Mouse (Mus musculus) stomach, embryonic 14.5 days (tissue): ENCODE results near the gene Celf1. TPM values are rescaled to one million over a fixed set of nuclear protein-coding genes. Genes with fewer than 3 reads are reported as not detected.
"Not testable (repeated sequence)": the region's sequence is repeated elsewhere in the genome, so short reads cannot be mapped to it uniquely, and the experiment has no call there.

Experiments
- ATAC-seq: fragments of 200-750 bp; cut with Nextera tagmentation; 2 replicates; pipeline ENCODE4 v1.8.0; 2017; ENCODE audit warnings: low read depth, moderate TSS enrichment; ENCODE audit not compliant: insufficient number of reproducible peaks, insufficient read depth, low FRiP score
- H3K27ac ChIP-seq: fragments of 300-500 bp; sonication (generic); 2 replicates; pipeline ENCODE4 v1.5.1; 2014; ENCODE audit warnings: mild to moderate bottlenecking, low read length, moderate library complexity, mixed read lengths
- H3K27me3 ChIP-seq: fragments of 300-500 bp; sonication (generic); 2 replicates; pipeline ENCODE4 v1.6.1; 2014; ENCODE audit warnings: low read length, control low read depth, mixed read lengths; ENCODE audit not compliant: control insufficient read depth, insufficient read depth
- H3K36me3 ChIP-seq: fragments of 300-500 bp; sonication (generic); 2 replicates; pipeline ENCODE4 v1.6.1; 2014; ENCODE audit warnings: mild to moderate bottlenecking, control low read depth, low read length, moderate library complexity, mixed read lengths; ENCODE audit not compliant: control insufficient read depth, insufficient read depth
- H3K4me1 ChIP-seq: fragments of 300-500 bp; sonication (generic); 2 replicates; pipeline ENCODE4 v1.6.1; 2014; ENCODE audit warnings: low read length, control low read depth, mixed read lengths; ENCODE audit not compliant: control insufficient read depth, insufficient read depth
- H3K4me2 ChIP-seq: fragments of 300-500 bp; sonication (generic); replicated peaks from 2 replicates; pipeline ENCODE4 v1.6.1; 2014; ENCODE audit warnings: low read depth, low read length, control low read depth
- H3K4me3 ChIP-seq: fragments of 300-500 bp; sonication (generic); 2 replicates; pipeline ENCODE4 v1.5.1; 2014; ENCODE audit warnings: low read depth, low read length, control low read depth
- H3K9ac ChIP-seq: fragments of 300-500 bp; sonication (generic); replicated peaks from 2 replicates; pipeline ENCODE4 v1.6.1; 2014; ENCODE audit warnings: low read depth, mild to moderate bottlenecking, control low read depth, low read length, moderate library complexity, mixed read lengths
- H3K9me3 ChIP-seq: fragments of 300-500 bp; sonication (generic); 2 replicates; pipeline ENCODE4 v1.6.1; 2016; ENCODE audit warnings: low read depth, low read length, control low read depth; ENCODE audit not compliant: control insufficient read depth
- WGBS: fragments of 180-500 bp; shearing (Covaris S2); extraction: QIAGEN DNeasy Blood & Tissue Kit; methylation state at CpG from one replicate; pipeline ENCODE4 v1.1.7; 2014; 5-methylcytosine and 5-hydroxymethylcytosine counted together
- polyA plus RNA-seq: library from polyadenylated mRNA; unstranded; fragments of >200 nt; fragmentation: Nextera tagmentation; extraction: Ambion mirVana; gene quantifications from 2 replicates; pipeline ENCODE4 v1.2.1, GENCODE M21; 2014

Gene Celf1
- polyA plus RNA-seq, 1 experiment from 2014 or later = 75.1 TPM

DNA sequence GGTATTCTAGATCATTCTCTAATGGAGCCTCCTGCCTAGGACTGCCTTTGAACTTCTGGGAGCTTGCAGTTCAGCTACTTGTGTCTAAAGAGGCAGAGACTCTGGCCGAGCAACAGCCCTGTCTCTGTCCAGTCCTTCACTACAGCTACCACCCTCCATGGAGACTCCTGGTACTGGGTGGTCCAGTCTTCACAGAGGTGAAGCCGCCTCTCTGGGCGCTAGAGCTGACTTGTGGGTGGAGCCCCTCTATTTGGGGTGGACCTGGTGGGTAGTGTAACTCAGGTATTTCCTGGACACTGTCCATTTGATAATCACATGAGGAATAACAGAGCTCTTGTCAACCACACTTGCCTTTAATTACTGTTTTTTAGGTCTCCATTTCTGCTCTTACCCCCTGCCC lies 79.7 kb downstream of the Celf1 start:
- Histone ChIP-seq H3K4me1 (no peaks in the 10 kb centered on the region), H3K36me3 (peaks cover 37% of the 10 kb centered on the region), H3K9me3 (no peaks in the 10 kb centered on the region), H3K27ac (no peak overlapping the region), H3K4me3 (no peak overlapping the region), H3K27me3 (no peaks in the 10 kb centered on the region), H3K4me2 (no peak overlapping the region), H3K9ac (no peak overlapping the region)
- ATAC-seq = no peak
- 90% methylated on average over 3 of the region's 3 CpGs for WGBS

GRCm38 (mm10) chr2:91022266-91022665 lies 82.1 kb downstream of the Celf1 start:
- H3K27me3 ChIP-seq, H3K27ac ChIP-seq, H3K4me2 ChIP-seq, H3K9me3 ChIP-seq, H3K4me1 ChIP-seq, ATAC-seq, H3K4me3 ChIP-seq, H3K9ac ChIP-seq: not testable (repeated sequence)
- 97% methylated on average over 7 of the region's 7 CpGs for WGBS
- H3K36me3 ChIP-seq = peaks cover 18% of the 10 kb centered on the region; the same call in 1 of the 2 replicates

GRCm38 (mm10) chr2:91023131-91023530 lies 82.9 kb downstream of the Celf1 start:
- no peak overlapping the region for H3K4me3 ChIP-seq
- H3K9me3 ChIP-seq = no peaks in the 10 kb centered on the region
- no peak overlapping the region for H3K9ac ChIP-seq
- no peak overlapping the region for H3K27ac ChIP-seq
- H3K4me1 ChIP-seq = no peaks in the 10 kb centered on the region
- H3K36me3 ChIP-seq = peaks cover 13% of the 10 kb centered on the region; the same call in 1 of the 2 replicates
- H3K4me2 ChIP-seq = no peak overlapping the region
- 70% methylated on average over 2 of the region's 2 CpGs for WGBS
- no peak for ATAC-seq
- H3K27me3 ChIP-seq = no peaks in the 10 kb centered on the region

DNA sequence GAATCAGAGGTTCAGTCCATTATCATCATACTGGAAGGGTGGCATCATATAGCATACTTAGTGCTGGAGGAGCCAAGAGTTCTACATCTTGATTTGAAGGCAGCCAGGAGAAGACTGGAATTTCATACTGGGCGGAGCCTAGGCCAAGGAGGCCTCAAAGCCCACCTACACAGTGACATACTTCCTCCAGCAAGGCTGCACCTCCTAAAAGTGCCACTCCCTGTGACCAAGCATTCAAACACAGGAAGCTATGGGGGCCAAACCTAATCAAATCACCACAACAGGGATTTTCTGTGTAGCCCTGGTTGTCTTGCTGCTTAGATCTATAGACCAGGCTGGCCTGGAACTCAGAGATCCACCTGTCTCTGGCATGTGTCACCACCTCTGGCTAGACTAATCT lies 83.8 kb downstream of the Celf1 start:
- no peak for ATAC-seq
- no peaks in the 10 kb centered on the region for H3K4me1 ChIP-seq
- no peak overlapping the region for H3K27ac ChIP-seq
- no peak overlapping the region for H3K4me3 ChIP-seq
- WGBS = 86% methylated on average over 1 of the region's 1 CpGs
- H3K27me3 ChIP-seq = no peaks in the 10 kb centered on the region
- H3K4me2 ChIP-seq = no peak overlapping the region
- peaks cover 10% of the 10 kb centered on the region; the same call in 1 of the 2 replicates for H3K36me3 ChIP-seq
- no peak overlapping the region for H3K9ac ChIP-seq
- H3K9me3 ChIP-seq = no peaks in the 10 kb centered on the region

DNA sequence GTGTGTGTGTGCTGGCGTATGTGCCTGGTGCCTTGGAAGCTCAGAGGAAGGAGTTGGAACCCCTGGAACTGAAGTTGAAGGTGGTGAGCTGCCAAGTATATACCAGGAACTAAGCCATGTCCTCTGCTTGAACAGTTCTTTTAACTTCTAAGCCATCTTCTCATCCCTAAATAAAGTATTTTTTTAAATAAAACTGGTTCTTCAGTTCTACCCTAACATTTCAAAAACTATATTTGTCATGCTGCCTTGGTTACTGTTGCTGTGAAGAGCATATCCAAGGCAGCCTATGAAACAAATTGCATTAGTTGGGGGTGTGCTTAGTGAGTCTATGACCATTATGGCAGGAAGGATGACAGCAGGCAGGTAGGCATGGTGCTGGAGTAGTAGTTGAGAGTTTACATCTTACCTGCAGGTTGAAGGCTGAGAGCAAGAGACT lies 84.9 kb downstream of the Celf1 start:
- Histone ChIP-seq H3K9ac (no peak overlapping the region), H3K9me3 (no peaks in the 10 kb centered on the region), H3K36me3 (peaks cover 7% of the 10 kb centered on the region; the same call in 1 of the 2 replicates), H3K27ac (no peak overlapping the region), H3K27me3 (no peaks in the 10 kb centered on the region), H3K4me3 (no peak overlapping the region), H3K4me1 (no peaks in the 10 kb centered on the region), H3K4me2 (no peak overlapping the region)
- WGBS = 82% methylated on average over 1 of the region's 1 CpGs
- ATAC-seq = no peak

DNA sequence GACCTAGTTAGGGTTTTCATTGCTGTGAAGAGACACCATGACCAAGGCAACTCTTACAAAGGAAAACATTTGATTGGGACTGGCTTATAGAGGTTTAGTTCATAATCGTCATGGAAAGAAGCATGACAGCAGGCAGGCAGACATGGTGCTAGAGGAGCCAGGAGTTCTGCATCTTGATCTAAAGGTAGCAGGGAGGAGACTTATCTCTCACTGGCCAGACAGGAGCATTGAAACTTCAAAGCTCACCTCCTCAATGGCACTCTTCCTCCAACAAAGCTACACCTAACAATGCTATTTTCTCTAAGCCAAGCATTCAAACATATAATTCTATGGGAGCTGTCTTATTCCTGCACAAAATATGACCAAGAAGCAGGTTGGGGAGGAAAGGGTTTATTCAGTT lies 86.3 kb downstream of the Celf1 start:
- H3K9me3 ChIP-seq = no peaks in the 10 kb centered on the region
- no peak overlapping the region for H3K4me2 ChIP-seq
- ATAC-seq = no peak
- WGBS = 81% methylated on average over 1 of the region's 1 CpGs
- H3K36me3 ChIP-seq = no peaks in the 10 kb centered on the region
- H3K27ac ChIP-seq = no peak overlapping the region
- no peaks in the 10 kb centered on the region for H3K27me3 ChIP-seq
- H3K4me1 ChIP-seq = no peaks in the 10 kb centered on the region
- no peak overlapping the region for H3K4me3 ChIP-seq
- H3K9ac ChIP-seq = no peak overlapping the region

DNA sequence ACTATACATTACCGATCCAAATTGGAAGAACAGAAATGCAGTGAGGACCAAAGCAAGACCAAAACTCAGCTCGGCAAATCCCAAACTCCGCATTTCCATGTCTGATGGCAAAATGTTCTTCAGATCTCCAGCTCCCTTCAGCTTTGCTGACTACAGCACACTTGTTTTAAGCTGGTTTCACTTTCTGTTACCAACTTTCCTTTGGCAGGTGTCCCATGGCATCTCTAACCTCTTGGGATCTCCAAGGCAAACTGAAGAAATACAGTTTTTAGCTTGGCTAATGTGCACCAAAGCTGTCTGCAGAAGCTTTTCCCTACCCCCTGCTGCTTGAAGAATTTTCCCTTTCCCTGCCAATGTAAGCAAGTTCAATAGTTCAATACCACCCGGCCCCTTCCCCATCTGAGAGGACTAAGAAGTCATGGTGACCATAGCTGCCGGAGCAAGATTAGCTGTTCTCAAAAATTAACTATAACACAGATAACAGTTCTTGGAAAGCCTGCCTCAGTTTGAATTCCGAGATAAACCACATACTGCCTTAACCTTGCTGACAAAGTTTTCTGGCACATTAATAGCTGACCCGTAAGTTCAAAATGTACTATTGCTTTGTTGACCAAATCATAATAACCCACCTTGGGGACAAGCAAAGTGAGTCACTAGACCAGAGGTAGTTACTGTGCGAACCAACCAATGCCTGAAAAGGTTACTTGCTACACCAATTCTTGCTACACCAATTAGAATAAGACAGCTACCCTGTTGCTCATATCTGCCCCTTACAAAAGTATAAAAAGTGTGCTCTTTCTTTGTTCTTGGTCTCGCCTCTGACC lies 87.4 kb downstream of the Celf1 start:
- H3K4me1 ChIP-seq = no peaks in the 10 kb centered on the region
- H3K4me3 ChIP-seq = no peak overlapping the region
- no peak overlapping the region for H3K27ac ChIP-seq
- no peak for ATAC-seq
- H3K9me3 ChIP-seq = no peaks in the 10 kb centered on the region
- H3K27me3 ChIP-seq = no peaks in the 10 kb centered on the region
- 85% methylated on average over 9 of the region's 9 CpGs for WGBS
- H3K9ac ChIP-seq = no peak overlapping the region
- no peaks in the 10 kb centered on the region for H3K36me3 ChIP-seq
- H3K4me2 ChIP-seq = no peak overlapping the region

- ATAC-seq = no peak
- H3K27me3 ChIP-seq = no peaks in the 10 kb centered on the region
- H3K4me2 ChIP-seq = no peak overlapping the region
- H3K9me3 ChIP-seq = no peaks in the 10 kb centered on the region
- WGBS = 85% methylated on average over 4 of the region's 4 CpGs
- no peak overlapping the region for H3K9ac ChIP-seq
- no peak overlapping the region for H3K4me3 ChIP-seq
- H3K27ac ChIP-seq = no peak overlapping the region
- H3K4me1 ChIP-seq = no peaks in the 10 kb centered on the region
- no peaks in the 10 kb centered on the region for H3K36me3 ChIP-seq
These were observed 91.0 kb downstream of the Celf1 start for GRCm38 (mm10) chr2:91031216-91031615.

- no peaks in the 10 kb centered on the region for H3K9me3 ChIP-seq
- WGBS = 21% methylated on average over 3 of the region's 3 CpGs
- H3K4me1 ChIP-seq = no peaks in the 10 kb centered on the region
- H3K27me3 ChIP-seq = no peaks in the 10 kb centered on the region
- no peaks in the 10 kb centered on the region for H3K36me3 ChIP-seq
- no peak overlapping the region for H3K4me3 ChIP-seq
- H3K9ac ChIP-seq = no peak overlapping the region
- no peak overlapping the region for H3K4me2 ChIP-seq
- no peak for ATAC-seq
- H3K27ac ChIP-seq = no peak overlapping the region
These were observed 92.8 kb downstream of the Celf1 start for GRCm38 (mm10) chr2:91033000-91033399.
